Mouse (Mus musculus) stomach, postnatal 0 days (tissue): Measurements from ENCODE around the gene 1110051M20Rik.

ENCODE experiments used
- CTCF ChIP-seq: IDR thresholded peaks from 2 replicates; pipeline ENCODE4 v1.5.1; 2016; ENCODE audit warnings: antibody characterized with exemption, low read depth, mild to moderate bottlenecking, moderate library complexity
- EP300 ChIP-seq: optimal IDR thresholded peaks from 2 replicates; pipeline ENCODE3; 2016; ENCODE audit warnings: antibody characterized with exemption

DNA sequence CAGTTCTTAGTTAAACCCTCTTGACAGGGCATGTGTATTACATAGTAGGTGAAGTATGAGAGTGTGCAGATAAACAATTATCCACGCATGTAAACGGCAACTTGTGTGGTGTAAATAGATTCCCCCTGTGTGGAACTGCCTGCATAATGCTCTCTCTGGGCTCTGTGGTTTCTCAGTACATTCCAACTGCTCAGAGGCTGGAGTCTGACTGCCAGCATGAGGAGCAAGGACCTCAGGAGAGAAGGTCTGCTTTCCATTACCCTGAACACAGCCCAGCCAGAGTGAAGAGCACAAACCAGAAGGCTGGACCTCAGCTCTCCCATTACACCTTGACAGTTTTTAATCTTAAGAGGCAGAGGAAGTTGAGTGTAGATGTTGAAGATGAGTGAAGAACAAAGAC lies 33.0 kb downstream of the 1110051M20Rik start:
- TF ChIP-seq CTCF, result no peak
- no peak for TF ChIP-seq EP300
